Mouse (Mus musculus) kidney, embryonic 14.5 days (tissue): ENCODE results near the gene Psen2. TPM values are rescaled to one million over a fixed set of nuclear protein-coding genes. Genes with fewer than 3 reads are reported as not detected.

Source experiments
- ATAC-seq: fragments of 200-750 bp; cut with Nextera tagmentation; 2 replicates; pipeline ENCODE4 v1.8.0; 2017; ENCODE audit warnings: moderate number of reproducible peaks, mild to moderate bottlenecking, moderate TSS enrichment, moderate library complexity; ENCODE audit not compliant: low FRiP score, low TSS enrichment
- H3K27ac ChIP-seq: fragments of 300-500 bp; sonication (generic); 2 replicates; pipeline ENCODE4 v1.5.1; 2014; ENCODE audit warnings: low read depth, mild to moderate bottlenecking, low read length, moderate library complexity, mixed read lengths
- H3K27me3 ChIP-seq: fragments of 300-500 bp; sonication (generic); 2 replicates; pipeline ENCODE4 v1.6.1; 2014; ENCODE audit warnings: mild to moderate bottlenecking, low read length; ENCODE audit not compliant: control insufficient read depth, insufficient read depth
- H3K36me3 ChIP-seq: fragments of 300-500 bp; sonication (generic); 2 replicates; pipeline ENCODE4 v1.6.1; 2014; ENCODE audit warnings: low read length, mixed read lengths; ENCODE audit not compliant: control insufficient read depth, insufficient read depth
- H3K4me1 ChIP-seq: fragments of 300-500 bp; sonication (generic); 2 replicates; pipeline ENCODE4 v1.6.1; 2014; ENCODE audit warnings: low read length, mixed read lengths; ENCODE audit not compliant: control insufficient read depth, insufficient read depth
- H3K4me2 ChIP-seq: fragments of 300-500 bp; sonication (generic); replicated peaks from 2 replicates; pipeline ENCODE4 v1.6.1; 2014; ENCODE audit warnings: low read depth, mild to moderate bottlenecking, low read length
- H3K4me3 ChIP-seq: fragments of 300-500 bp; sonication (generic); 2 replicates; pipeline ENCODE4 v1.5.1; 2014; ENCODE audit warnings: mild to moderate bottlenecking, low read length
- H3K9ac ChIP-seq: fragments of 300-500 bp; sonication (generic); 2 replicates; pipeline ENCODE4 v1.6.1; 2014; ENCODE audit warnings: low read depth, mild to moderate bottlenecking, low read length, moderate library complexity
- H3K9me3 ChIP-seq: fragments of 300-500 bp; sonication (generic); 2 replicates; pipeline ENCODE4 v1.6.1; 2016; ENCODE audit warnings: low read length; ENCODE audit not compliant: control insufficient read depth
- WGBS: fragments of 180-500 bp; shearing (Covaris S2); extraction: QIAGEN DNeasy Blood & Tissue Kit; methylation state at CpG from one replicate; pipeline ENCODE4 v1.1.7; 2014; 5-methylcytosine and 5-hydroxymethylcytosine counted together
- polyA plus RNA-seq: library from polyadenylated mRNA; unstranded; fragments of >200 nt; fragmentation: Nextera tagmentation; extraction: Ambion mirVana; gene quantifications from 2 replicates; pipeline ENCODE4 v1.2.1, GENCODE M21; 2014

The Psen2 gene
- polyA plus RNA-seq, 1 experiment from 2014 or later, result 15.4 TPM

DNA sequence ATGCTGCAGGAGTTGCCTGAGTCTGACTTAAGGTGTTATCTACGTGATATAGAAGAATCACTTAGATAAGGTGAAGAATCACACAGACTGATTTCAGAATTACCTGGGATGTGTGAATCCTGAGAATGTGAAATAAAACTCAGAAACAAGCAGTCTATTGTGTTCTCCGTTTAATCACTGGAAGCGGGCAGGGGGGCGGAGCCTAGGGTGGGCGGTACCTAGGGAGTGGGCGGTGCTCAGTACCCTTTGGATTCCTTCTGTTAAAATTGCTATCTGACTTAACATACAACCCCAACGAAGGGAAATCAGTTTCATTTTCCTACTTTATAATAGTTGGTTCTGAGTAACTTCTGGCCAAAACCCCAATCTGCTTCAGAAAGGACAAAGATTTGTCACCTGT, 2.2 kb upstream of the Psen2 start:
- H3K9me3 ChIP-seq, result no peaks in the 10 kb centered on the region
- H3K4me2 ChIP-seq, result peak overlapping the region; percentile 23; the same call in 1 of the 2 replicates
- 14% methylated on average over 7 of the region's 7 CpGs for WGBS
- H3K4me1 ChIP-seq, result peaks cover 5% of the 10 kb centered on the region; the same call in 1 of the 2 replicates
- H3K9ac ChIP-seq, result no peak overlapping the region
- no peak overlapping the region for H3K27ac ChIP-seq
- no peaks in the 10 kb centered on the region for H3K27me3 ChIP-seq
- 0 out of 2 replicates have a peak, but pooled peaks have one; percentile 41 for ATAC-seq
- H3K4me3 ChIP-seq, result no peak overlapping the region
- no peaks in the 10 kb centered on the region for H3K36me3 ChIP-seq

- Histone ChIP-seq H3K4me3 (no peak overlapping the region), H3K9ac (no peak overlapping the region), H3K4me1 (peaks cover 5% of the 10 kb centered on the region; the same call in 1 of the 2 replicates), H3K27me3 (no peaks in the 10 kb centered on the region), H3K4me2 (peak overlapping the region; percentile 23; the same call in 1 of the 2 replicates), H3K27ac (no peak overlapping the region), H3K9me3 (no peaks in the 10 kb centered on the region), H3K36me3 (no peaks in the 10 kb centered on the region)
- no peak for ATAC-seq
- WGBS, result 64% methylated on average over 10 of the region's 10 CpGs
Measured at GRCm38 (mm10) chr1:180264851-180265250, 1.6 kb upstream of the Psen2 start.

GRCm38 (mm10) chr1:180264389-180264788, 1.2 kb upstream of the Psen2 start:
- ATAC-seq, result no peak
- WGBS, result 73% methylated on average over 6 of the region's 6 CpGs
- Histone ChIP-seq H3K4me2 (no peak overlapping the region), H3K4me1 (peaks cover 5% of the 10 kb centered on the region; the same call in 1 of the 2 replicates), H3K27me3 (no peaks in the 10 kb centered on the region), H3K9ac (no peak overlapping the region), H3K4me3 (no peak overlapping the region), H3K9me3 (no peaks in the 10 kb centered on the region), H3K36me3 (no peaks in the 10 kb centered on the region), H3K27ac (no peak overlapping the region)

DNA sequence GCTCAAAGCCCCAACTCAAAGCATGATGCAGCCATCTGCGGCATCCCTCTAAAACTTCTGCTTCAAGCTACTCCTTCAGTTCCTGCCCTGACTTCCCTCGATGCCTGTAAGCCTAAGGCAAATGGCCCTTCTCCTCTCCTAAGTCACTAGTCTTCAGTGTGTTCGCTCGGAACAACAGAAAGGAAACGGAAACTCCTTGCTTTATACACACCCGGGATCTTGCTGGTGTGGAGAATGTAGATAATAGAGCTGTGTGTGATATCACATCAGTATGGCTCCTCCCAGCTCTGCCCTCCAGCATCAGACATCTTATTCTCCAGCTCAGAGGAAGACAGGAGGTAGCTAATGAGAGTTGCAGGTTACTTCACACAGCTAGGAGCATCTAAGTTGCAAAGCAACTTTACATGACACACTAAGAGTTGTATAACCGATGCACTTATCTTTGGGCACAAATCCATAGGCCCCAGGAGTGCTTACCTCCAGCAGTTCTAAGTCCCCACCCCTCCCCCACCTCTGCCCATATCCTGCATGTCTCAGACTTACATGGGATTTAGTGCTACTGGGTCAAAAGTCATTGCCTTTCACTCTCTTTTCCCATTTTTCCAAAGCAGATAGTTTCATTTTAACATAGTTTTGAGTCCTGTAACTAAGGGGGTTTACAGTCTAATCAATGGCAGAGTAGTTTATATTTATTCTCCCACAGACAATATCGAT, 1.2 kb downstream of the Psen2 start:
- Histone ChIP-seq H3K27me3 (no peaks in the 10 kb centered on the region), H3K4me3 (no peak overlapping the region), H3K9me3 (no peaks in the 10 kb centered on the region), H3K4me1 (peaks cover 3% of the 10 kb centered on the region; the same call in 1 of the 2 replicates), H3K9ac (no peak overlapping the region), H3K36me3 (no peaks in the 10 kb centered on the region), H3K4me2 (no peak overlapping the region), H3K27ac (no peak overlapping the region)
- no peak for ATAC-seq
- WGBS, result 79% methylated on average over 8 of the region's 8 CpGs

GRCm38 (mm10) chr1:180261415-180261814, 1.8 kb downstream of the Psen2 start:
- H3K27ac ChIP-seq, result no peak overlapping the region
- H3K4me2 ChIP-seq, result no peak overlapping the region
- no peak overlapping the region for H3K9ac ChIP-seq
- no peaks in the 10 kb centered on the region for H3K9me3 ChIP-seq
- no peak overlapping the region for H3K4me3 ChIP-seq
- no peak for ATAC-seq
- H3K27me3 ChIP-seq, result no peaks in the 10 kb centered on the region
- 86% methylated on average over 3 of the region's 3 CpGs for WGBS
- H3K4me1 ChIP-seq, result peaks cover 7% of the 10 kb centered on the region; the same call in 1 of the 2 replicates
- H3K36me3 ChIP-seq, result no peaks in the 10 kb centered on the region

GRCm38 (mm10) chr1:180260886-180261285, 2.4 kb downstream of the Psen2 start:
- WGBS, result 64% methylated on average over 2 of the region's 2 CpGs
- H3K4me3 ChIP-seq, result no peak overlapping the region
- H3K27me3 ChIP-seq, result no peaks in the 10 kb centered on the region
- ATAC-seq, result no peak
- no peak overlapping the region for H3K9ac ChIP-seq
- H3K9me3 ChIP-seq, result no peaks in the 10 kb centered on the region
- H3K4me2 ChIP-seq, result no peak overlapping the region
- peaks cover 7% of the 10 kb centered on the region; the same call in 1 of the 2 replicates for H3K4me1 ChIP-seq
- no peaks in the 10 kb centered on the region for H3K36me3 ChIP-seq
- H3K27ac ChIP-seq, result no peak overlapping the region

GRCm38 (mm10) chr1:180259753-180260152, 3.5 kb downstream of the Psen2 start:
- ATAC-seq, result no peak
- no peak overlapping the region for H3K9ac ChIP-seq
- no peak overlapping the region for H3K27ac ChIP-seq
- H3K4me2 ChIP-seq, result no peak overlapping the region
- no peaks in the 10 kb centered on the region for H3K36me3 ChIP-seq
- H3K27me3 ChIP-seq, result no peaks in the 10 kb centered on the region
- no peak overlapping the region for H3K4me3 ChIP-seq
- H3K9me3 ChIP-seq, result no peaks in the 10 kb centered on the region
- 87% methylated on average over 2 of the region's 2 CpGs for WGBS
- 0 out of 2 replicates have a peak, but pooled peaks cover 10% of the 10 kb centered on the region for H3K4me1 ChIP-seq

DNA sequence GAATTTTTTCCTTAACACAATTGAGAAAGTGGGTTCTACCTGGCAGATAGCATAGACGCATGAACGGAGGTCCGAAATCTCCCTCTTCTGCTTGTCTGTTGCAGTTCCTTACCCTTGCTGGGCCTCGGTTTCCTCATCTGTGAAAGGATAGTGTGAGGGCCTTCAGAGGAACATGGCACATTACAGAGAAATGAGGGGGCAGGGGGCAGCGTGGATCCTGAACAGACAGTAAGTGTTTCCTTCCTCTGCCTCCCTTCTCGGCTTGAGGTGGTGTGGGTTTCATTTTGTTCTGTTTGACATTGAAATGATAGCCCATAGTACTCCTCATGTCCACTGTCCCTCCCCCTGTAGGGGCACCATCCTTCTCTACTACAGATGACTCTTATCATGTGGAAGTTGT, 5.8 kb downstream of the Psen2 start:
- 0 out of 2 replicates have a peak, but pooled peaks cover 10% of the 10 kb centered on the region for H3K4me1 ChIP-seq
- ATAC-seq, result no peak
- H3K4me3 ChIP-seq, result no peak overlapping the region
- H3K36me3 ChIP-seq, result no peaks in the 10 kb centered on the region
- no peaks in the 10 kb centered on the region for H3K9me3 ChIP-seq
- H3K27me3 ChIP-seq, result no peaks in the 10 kb centered on the region
- H3K4me2 ChIP-seq, result no peak overlapping the region
- H3K9ac ChIP-seq, result no peak overlapping the region
- 80% methylated on average over 6 of the region's 6 CpGs for WGBS
- no peak overlapping the region for H3K27ac ChIP-seq

- no peaks in the 10 kb centered on the region for H3K27me3 ChIP-seq
- H3K4me1 ChIP-seq, result 0 out of 2 replicates have a peak, but pooled peaks cover 10% of the 10 kb centered on the region
- H3K9me3 ChIP-seq, result no peaks in the 10 kb centered on the region
- H3K36me3 ChIP-seq, result no peaks in the 10 kb centered on the region
- peak overlapping the region; percentile 82 for H3K4me2 ChIP-seq
- peak overlapping the region; percentile 89 for H3K4me3 ChIP-seq
- no peak overlapping the region for H3K27ac ChIP-seq
- H3K9ac ChIP-seq, result peak overlapping the region; percentile 62
- WGBS, result 52% methylated on average over 4 of the region's 4 CpGs
- no peak for ATAC-seq
Measured at GRCm38 (mm10) chr1:180256866-180257265, 6.4 kb downstream of the Psen2 start.
